Mouse (Mus musculus) frontal cortex, postnatal 25 days (tissue): ENCODE data around the gene Katnb1.
A peak's percentile ranks its signal among the peaks of the same experiment; 100 is the strongest.

ENCODE experiments used
- DNase-seq, 2 experiments: peaks; one replicate each; pipeline ENCODE4 v3.0.0; 2022; ENCODE audit warnings: low spot score in 2 of 2

The Katnb1 gene

DNA sequence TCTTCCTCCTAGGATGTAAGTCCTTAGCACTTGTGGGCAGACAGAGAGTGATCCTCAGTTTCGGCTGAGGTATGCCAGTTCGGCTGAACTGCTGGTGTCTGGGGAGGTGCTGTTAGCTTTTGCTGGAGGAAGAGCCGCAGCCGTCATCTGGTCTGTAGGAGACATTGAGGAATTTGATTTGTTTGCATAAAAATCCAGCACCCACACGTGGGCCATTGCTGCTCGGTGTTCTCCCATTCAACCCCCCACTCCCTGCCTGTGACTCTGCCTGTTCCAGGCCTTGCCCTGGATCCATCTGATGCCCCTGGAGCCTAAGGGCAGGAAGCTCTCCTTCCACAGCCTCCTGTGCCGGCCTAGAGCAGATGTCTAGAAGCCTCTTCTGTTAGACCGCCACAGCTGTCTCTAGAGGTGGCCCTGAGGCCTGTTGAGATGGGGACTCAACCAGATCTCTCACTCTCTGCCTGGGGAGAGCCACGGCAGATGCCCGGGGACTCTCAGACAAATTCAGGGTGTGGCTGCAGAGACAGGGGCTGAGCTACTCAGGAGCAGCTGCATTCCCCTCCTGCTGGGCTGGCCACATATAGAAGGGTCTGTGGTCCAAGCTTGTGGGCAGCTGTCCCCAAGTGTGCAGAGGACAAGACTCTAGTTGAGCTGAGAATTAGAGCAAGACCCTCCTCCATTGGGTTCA is 3.9 kb downstream of the Katnb1 start:
- no peak for DNase-seq

DNA sequence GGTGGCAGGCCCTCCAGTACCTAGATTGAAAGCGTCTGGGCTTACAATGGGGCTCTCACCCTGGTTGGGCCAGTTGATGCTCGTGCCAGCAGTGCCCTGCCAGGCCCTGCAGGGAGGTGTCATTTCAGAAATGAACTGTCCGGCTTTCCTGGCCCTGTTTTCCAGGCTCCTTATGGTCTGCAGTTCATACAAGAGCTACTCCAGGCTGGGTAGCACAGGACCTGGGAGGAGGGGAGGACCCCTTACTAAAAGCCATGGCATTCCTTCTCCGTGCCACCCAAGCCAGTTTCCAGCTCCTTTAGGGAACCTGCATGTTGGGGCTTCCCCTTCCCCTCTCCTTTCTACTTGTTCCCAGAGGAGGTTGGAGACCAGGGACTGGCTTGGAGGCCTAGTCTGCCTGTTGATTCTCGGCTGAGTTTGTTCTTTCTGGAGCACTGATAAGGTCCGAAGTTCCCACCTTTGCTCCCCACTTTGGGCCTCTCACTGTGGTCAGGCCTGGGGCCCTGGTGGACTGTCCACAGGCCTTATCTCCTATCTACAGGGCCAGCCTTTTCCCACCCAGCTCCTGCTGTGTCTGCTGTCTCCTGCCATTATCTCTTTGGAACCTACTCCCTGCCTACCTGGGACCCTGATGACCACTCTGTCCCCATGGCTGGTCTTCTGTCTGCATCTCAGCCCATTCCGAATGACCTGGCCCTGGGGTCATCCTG is 4.6 kb downstream of the Katnb1 start:
- DNase-seq: no peak

DNA sequence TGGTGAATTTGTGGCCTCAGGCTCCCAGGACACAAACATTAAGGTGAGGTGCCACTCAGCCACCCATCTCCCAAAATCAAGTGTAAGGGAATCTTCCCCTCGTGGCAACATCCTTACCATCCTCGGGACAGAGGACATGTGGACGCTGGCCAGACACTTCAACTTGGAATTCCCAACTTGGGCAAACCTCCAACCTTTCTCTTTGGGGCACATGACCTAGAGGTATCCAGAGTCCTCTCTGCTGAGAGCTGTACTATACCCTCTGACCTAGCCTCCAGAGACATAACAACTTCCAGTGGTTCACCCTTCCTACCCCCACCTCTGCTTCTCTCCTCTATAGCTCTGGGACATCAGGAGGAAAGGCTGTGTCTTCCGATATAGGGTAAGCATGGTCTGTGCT is 12.6 kb downstream of the Katnb1 start:
- no peak for DNase-seq

DNA sequence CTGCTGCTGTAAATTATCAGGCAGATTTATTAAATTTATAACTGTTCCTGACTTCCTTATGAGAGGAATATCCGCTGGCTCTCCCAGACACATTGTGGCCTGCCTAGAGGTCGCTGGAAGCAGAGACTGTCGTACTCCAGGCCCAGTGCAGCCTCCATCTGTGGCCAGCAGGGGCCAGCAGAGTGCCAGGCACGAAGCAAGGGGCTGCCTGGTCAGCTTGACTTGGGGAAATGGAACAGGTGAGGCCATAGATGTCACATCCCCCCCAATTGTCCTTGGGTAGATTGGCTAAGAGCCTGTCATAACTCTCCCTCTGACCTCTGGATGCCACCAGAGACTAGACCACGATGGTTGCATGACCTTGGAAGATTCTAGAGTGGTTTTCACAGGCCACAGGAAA is 18.0 kb downstream of the Katnb1 start:
- peak; percentile 47 to 59 for DNase-seq

DNA sequence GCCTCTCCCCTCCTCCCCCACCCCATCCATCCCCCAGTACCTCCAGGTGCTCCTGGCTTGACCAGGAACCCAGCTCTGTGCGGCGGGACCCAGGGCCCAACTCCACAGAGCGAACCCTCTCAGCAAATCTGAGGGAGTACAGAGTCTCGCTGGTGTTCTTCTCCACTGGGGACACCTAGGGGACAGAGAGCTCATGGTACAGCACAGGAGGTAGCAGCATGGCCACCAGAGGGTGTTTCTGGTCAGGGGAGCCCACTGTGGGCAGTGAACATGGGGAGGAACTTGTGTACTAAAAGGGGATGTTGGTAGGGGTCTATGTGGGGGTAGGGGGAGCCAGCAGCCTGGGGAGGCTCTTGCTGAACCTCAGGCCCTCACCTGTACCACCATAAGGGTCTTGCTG is 21.0 kb downstream of the Katnb1 start:
- DNase-seq: no peak

DNA sequence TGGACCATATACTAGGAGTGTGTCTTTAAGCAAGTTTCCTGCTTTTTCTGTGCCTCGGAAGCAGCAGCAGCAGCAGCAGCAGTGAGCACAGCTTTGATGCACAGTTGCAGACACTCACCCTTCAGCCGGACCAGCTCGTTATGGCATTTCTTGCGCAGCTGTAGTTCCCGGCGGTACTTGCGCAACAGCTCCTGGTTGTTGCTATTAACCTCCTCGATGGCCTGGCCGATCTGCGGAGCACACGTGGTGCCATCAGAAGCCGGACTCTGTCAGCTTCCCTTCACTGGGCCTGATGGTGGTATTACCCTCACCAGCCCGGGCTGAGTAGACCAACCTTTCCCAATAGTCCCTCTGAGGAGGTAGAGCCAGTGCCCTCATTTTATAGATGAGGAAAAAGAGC is 26.3 kb downstream of the Katnb1 start:
- DNase-seq: no peak

DNA sequence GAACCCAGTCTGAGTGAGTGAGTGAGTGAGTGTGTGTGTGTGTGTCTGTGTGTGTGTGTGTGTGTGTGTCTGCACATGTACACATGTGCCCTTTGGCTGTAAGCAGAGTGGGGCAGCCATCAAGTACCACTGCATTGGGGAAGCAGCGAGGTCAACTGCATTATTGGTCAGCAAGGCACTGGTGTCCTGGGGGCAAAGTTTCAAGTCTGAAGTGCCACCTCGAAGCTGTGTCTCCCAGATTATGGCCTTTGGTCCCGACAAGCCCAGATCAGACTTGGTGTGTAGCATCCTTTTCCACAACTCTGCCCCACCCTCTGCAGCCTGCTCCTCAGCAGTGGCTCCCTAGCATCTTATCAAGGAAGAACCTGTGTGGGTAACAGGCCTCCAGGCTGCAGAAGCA is 31.6 kb downstream of the Katnb1 start:
- no peak for DNase-seq

DNA sequence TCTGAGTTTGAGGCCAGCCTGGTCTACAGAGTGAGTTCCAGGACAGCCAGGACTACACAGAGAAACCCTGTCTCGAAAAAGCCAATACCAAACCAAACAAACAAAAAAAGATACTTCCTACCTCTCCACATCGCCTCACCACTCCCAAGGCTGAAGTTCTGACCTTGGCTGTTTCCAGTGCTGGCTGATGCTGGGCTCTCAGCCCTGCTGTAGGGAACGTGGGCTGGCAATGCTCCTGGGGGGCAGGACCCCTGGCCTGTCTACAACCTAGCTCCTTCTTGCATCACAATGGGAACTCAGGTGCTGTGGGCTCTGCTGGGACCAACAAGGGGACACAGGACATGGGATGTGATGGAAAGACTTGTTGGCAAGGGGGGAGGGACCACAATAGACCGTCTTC is 32.1 kb downstream of the Katnb1 start:
- no peak for DNase-seq

DNA sequence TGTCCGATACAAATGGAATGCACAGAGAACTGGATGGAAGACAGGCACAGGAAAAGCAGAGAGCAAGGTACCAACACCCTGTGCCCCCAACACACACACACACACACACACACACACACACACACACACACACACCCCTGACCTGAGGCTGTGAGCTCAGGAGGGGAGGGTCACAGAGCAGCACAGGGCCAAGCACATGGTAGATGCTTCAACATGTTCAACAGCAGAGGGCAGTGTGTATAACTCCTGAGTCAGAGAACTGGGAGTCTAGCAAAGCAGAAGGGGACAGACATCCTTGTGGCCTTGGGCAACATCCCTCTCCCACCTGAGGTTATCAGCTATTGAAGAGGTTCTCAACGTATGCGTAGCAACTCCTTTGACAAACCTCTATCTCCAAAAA is 32.8 kb downstream of the Katnb1 start:
- DNase-seq: no peak

DNA sequence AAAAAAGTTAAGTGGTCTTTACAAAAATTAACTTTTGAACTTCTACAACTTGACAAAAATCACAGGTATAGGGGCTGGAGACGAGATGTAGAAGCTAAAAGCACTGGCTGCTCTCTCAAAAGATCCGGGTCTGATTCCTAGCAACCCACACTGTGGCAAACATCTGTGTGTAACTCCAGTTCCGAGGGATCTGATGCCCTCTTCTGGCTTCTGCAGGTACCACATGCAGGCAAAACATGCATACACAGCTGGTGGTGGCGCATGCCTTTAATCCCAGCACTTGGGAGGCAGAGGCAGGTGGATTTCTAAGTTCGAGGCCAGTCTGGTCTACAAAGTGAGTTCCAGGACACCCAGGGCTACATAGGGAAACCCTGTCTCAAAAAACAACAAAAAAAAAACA is 42.5 kb downstream of the Katnb1 start:
- DNase-seq: no peak

DNA sequence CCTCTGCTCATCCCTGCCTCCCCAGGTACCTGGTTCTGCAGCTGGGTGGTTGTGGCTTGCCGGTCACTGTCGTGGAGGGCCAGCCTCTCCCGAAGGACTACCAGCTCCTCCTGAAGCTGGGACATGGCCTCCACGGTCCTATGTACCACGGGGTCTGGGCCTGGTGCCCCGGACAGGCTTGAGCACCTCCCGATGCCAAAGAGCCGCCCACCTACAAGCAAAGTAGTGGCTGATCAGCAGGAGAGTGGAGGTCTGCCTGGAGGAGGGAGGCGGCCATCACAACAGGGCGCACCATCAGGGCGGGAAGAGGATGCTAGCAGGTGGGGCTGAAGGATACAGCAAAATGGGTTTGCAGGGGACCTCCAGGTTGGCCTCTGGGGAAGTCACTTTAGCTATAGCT is 45.5 kb downstream of the Katnb1 start:
- DNase-seq: no peak

DNA sequence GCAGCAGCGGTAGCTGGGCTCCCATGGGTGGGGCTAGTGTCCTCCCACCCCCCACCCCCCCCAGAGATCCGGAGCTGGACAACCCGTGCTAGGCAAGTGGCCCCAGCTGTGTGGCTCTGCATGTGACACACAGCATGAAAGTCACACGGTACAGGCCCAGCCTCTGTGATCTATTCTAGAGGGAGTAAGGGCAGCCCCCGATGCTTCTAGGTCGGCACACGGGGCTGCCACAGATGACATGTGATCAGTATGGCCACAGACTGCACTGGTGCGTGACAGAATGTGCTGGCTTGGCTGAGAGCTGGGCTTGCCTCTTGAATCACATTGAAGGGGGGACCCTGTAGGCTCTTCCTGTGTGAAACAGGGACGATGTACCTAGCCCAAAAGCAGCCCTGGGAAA is 46.7 kb downstream of the Katnb1 start:
- no peak for DNase-seq

DNA sequence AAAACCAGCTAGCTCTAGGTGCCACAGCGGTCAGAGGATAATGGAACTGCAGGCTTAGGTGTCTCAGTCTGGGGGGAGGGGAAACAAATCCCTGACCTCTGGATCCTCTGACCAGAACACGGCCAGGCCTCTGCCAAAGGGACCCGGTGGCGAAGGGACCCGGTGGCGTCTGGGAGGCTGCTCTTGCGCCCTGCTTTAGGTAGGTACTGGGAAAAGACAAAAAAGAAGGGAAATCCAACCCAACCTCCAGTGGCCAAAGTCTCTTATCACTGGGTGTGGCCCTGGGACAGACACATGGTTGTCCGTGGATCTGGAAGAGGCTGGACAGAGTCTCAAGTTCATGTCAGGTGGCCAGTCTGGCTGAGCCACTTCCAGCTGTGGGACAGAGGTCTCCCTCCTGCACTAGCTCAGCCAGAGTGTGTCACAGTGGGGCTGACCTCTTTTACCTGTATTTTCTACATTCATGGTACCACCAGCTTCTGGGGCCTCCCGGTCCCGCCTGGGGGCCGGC is 47.8 kb downstream of the Katnb1 start:
- DNase-seq: no peak

DNA sequence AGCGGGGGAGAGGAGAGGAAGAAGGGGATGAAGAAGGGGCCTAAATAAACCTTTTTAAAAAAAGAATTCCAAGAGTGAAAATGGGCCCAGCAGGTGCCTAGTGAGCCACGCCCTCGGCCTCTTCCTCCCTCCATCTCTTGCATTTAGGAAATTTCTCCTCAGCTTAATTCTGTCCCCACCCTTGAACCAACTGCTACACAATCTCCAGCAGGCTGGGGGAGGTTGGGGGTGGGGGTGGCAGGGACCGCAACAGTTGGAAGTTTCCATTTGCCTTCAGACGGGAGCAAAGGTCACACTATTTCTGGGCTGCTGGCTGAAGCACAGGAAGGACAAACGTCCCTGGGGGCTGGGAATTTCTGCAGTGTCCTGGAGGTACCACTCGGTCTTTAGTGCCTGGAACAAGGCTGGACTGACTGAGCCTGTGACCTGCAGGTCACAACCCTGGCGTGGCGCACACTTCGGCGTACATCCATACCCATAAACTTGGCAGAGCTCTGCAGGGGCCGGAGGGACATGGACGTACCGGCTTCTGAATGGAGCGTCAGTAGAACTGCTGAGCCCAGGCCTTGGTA is 50.1 kb downstream of the Katnb1 start:
- no peak for DNase-seq

DNA sequence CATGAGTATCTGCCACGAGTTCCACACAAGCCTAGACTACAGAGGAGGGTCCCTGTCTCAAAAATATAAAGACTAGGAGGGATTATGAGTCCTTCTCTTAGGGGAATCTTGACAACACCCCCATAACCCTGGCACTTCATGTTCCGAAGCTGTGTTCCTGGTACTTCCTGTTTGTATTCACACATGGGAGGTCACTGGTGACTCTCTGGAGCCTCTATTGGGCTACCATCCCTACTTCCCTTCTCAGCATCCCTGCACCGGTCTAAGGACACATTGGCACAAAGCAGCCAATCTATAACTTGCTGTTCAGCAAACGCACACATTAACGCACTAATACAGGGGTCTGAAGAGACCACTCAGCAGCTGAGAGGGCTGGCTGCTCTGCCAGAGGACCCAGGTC is 51.0 kb downstream of the Katnb1 start:
- DNase-seq: no peak

DNA sequence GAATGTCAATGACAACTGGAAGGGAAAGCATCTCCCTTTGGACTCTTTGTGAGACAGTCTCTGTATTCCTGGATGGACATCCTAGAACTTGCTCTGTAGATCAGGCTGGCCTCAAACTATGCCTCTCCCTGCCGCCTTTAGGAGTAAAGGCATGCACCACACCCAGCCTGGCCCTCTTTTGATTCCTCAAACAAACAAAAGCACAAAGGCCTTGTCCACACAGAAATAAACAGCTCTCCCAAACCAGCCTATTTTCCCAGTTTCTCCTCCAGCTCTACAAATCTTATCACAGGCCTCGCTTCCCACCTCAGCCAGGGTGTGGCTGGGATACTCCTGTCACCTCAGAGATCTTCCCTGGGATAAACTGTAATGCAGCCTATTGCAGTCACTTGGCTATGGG is 53.2 kb downstream of the Katnb1 start:
- DNase-seq: no peak

DNA sequence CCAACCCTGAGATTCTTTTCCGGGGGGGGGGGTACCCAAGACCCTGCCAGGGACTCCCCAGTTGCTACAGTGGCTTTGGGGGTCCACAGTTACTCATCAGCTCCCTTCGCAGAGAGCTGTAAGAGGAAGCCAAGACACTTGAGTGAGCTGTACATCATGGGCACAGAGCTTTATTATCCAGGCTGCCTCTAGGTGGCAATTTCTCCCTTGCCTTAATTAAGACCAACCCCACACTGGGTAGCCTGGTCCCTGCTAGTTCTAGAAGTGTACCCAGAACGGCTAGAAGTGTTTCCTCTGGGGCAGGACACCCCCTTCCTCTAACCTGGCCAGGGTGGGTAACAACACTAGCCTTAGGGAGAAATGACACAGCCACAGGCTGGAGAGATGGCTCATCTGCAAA is 54.3 kb downstream of the Katnb1 start:
- DNase-seq: no peak

DNA sequence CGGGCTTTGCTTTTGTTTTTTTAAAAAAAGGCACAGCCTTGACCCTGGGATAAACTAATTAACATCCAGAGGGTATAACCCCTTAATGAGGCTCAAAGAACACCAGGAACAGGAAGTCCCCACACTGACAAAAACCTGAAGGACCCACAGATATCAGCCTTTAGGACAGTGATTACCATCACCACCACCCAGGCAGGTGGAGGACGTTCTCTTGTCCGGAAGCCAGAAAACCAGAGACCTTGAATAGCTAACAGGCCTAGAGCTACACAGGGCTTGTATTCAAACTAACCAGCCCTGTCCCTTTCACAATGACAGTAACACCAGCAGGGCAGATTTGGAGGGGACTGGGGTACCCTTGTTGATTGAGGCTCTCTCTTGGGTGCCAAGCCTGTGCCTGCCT is 55.2 kb downstream of the Katnb1 start:
- DNase-seq: no peak

DNA sequence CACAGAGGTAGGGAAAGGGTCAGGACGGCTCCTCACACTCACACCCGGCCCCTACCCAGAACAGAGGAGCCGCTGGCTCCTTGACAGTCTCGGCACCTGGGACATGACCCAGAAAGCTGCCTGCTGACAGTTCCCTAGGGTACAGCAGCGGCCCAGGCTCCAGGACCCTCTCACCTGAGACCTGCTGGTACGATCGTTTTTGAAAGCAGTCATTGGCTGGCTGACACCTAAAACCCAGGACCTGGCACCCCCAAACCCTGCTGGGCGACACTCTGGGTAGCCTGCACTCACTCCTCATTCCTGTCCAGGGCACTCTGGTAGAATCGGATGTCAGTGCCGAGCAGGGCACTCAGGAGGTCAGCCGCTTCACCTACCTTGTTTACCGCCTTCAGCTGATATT is 56.2 kb downstream of the Katnb1 start:
- DNase-seq: no peak

DNA sequence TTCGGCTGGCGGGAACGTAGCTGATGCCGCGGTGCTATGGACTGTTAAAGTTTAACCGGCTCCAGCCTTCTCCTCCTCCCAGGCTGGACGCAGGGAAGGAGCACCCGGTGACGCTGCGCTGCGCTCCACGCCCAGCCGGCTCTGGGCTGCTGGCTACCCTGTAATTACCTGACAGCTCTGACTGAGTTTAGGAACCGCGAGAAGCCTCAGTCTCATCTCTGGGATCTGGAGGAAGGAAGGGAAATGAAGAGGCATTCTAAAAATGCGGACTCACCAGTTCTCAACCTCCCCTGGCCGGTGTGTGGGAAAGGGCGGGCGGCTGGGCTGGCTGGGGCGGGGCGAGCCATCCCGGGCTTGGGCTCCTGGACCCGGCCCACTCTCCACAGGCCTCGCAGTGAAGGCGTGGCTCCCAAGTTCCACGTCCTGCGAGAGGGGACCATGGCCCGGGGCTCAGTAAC is 56.7 kb downstream of the Katnb1 start:
- DNase-seq: no peak

DNA sequence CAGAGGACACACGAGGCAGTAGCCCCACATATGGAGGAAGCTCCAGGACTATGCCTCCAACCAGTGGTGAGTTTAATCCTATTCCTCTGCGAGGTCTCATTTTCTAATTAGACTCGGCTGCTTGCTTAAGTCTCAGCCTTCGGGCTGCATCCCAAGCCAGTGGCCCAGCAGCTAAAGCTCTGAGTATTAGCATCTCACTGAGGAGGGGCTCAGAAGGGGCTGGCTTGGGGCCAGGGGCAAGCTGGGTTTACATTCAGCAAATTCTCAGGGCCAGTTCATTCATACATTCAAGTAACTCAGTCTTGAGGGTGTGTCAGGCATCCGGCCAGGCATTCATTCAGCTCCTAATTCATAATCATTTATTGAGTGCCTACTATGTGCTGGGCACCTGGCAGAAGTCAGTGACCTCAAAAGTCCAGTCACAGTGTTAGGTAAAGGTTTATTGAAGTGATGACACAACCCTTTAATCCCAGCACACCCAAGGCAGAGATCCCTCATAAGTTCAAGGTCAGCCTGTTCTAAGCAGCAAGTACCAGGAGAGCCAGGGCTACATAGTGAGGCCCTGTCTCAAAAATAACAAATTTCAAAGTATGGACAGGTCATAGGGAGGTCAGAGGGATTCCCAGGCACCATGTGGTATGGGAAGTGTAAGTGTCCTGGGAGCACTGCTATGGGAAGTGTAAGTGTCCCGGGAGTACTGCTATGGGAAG is 57.5 kb downstream of the Katnb1 start:
- DNase-seq: no peak

DNA sequence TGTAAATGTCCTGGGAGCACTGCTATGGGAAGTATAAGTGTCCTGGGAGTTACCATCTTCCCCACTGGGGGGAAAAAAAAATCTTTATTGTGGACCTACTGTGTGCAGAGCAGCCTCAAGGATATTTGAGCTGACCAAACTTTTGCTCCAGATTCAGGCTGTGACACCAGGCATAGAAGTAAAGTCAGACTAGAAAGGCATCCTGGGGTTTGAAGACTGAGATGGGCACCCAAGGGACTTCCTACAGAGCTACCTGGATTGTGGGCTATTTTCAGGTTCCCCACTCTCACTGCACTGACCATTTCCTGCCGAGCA is 58.0 kb downstream of the Katnb1 start:
- DNase-seq: no peak

DNA sequence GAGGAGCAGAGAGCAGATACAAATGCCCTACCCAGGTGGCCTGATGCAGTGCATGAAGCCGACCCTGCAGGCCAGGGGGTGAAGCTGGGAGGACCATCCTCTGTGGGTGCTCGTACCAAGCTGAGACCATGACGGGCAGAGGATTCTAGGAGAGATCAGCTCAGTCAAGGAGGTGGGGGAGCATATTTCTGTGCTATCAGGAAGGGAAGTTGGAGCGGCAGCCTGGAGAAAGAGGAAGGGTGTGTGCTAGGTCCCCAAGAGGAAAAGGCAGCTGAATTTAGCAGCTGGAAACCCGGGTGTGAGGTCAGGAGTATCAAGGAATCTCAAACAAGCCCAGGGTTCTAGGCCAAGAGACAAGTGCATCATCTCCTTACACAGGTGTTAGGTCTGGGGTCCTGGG is 59.6 kb downstream of the Katnb1 start:
- no peak for DNase-seq
